Mouse (Mus musculus) megakaryocyte, embryonic 14.5 days (primary cell): ENCODE measurements around the gene Igsf10. TPM values are rescaled to one million over a fixed set of nuclear protein-coding genes. Genes with fewer than 3 reads are reported as not detected.
"Not testable (repeated sequence)": the region's sequence is repeated elsewhere in the genome, so short reads cannot be mapped to it uniquely, and the experiment has no call there.

ENCODE experiments used
- H3K27me3 ChIP-seq: replicated peaks from 2 replicates; pipeline ENCODE3; 2012; ENCODE audit warnings: inconsistent platforms
- H3K36me3 ChIP-seq: replicated peaks from 2 replicates; pipeline ENCODE3; 2012; ENCODE audit warnings: low read length, inconsistent platforms, mixed read lengths
- H3K4me1 ChIP-seq: 2 replicates; pipeline ENCODE4 v1.6.1; 2012; ENCODE audit warnings: inconsistent platforms
- H3K4me3 ChIP-seq: replicated peaks from 2 replicates; pipeline ENCODE3; 2012; ENCODE audit warnings: moderate library complexity, mild to moderate bottlenecking, inconsistent platforms
- H3K9me3 ChIP-seq: 2 replicates; pipeline ENCODE4 v1.6.1; 2012; ENCODE audit warnings: inconsistent platforms
- FLI1 ChIP-seq: IDR thresholded peaks from 2 replicates; pipeline ENCODE4 v1.6.1; 2012; ENCODE audit warnings: low read length, inconsistent platforms, mixed read lengths
- GATA1 ChIP-seq: IDR thresholded peaks from 3 replicates; pipeline ENCODE4 v1.6.1; 2012; ENCODE audit warnings: mixed read lengths, low read length, inconsistent platforms, borderline replicate concordance
- polyA plus RNA-seq: library from polyadenylated mRNA; stranded (reverse); fragments of >175 nt; gene quantifications from 2 replicates; pipeline ENCODE4 v1.2.3, GENCODE M21; 2012; ENCODE audit warnings: low replicate concordance; ENCODE audit not compliant: insufficient read depth

Gene Igsf10
- not detected in 2 replicates for polyA plus RNA-seq

- peaks cover 9% of the 10 kb centered on the region; the same call in 1 of the 2 replicates for H3K4me1 ChIP-seq
- H3K4me3 ChIP-seq, result peak within 1 kb of the TSS; percentile 76
- TF ChIP-seq GATA1 (no peak), FLI1 (no peak)
- peaks cover 5% of the 10 kb centered on the region for H3K27me3 ChIP-seq
- no peaks in the 10 kb centered on the region for H3K36me3 ChIP-seq
- H3K9me3 ChIP-seq, result no peaks in the 10 kb centered on the region
Measured at GRCm38 (mm10) chr3:59344065-59344905, at the start of gene Igsf10. Gene Igsf10, minus strand, starts transcription at chr3:59344394.

GRCm38 (mm10) chr3:59385553-59385952 is 41.4 kb upstream of the Igsf10 start:
- H3K9me3 ChIP-seq, result no peaks in the 10 kb centered on the region
- no peaks in the 10 kb centered on the region for H3K36me3 ChIP-seq
- no peaks in the 10 kb centered on the region for H3K27me3 ChIP-seq
- H3K4me3 ChIP-seq, result no peak overlapping the region
- no peaks in the 10 kb centered on the region for H3K4me1 ChIP-seq
- TF ChIP-seq FLI1 (no peak), GATA1 (no peak)

- no peaks in the 10 kb centered on the region for H3K27me3 ChIP-seq
- H3K4me3 ChIP-seq, result no peak overlapping the region
- H3K36me3 ChIP-seq, result no peaks in the 10 kb centered on the region
- no peaks in the 10 kb centered on the region for H3K4me1 ChIP-seq
- H3K9me3 ChIP-seq, result no peaks in the 10 kb centered on the region
- TF ChIP-seq FLI1 (no peak), GATA1 (no peak)
Measured at GRCm38 (mm10) chr3:59385000-59385399, 40.8 kb upstream of the Igsf10 start.

- no peaks in the 10 kb centered on the region for H3K36me3 ChIP-seq
- H3K27me3 ChIP-seq, result no peaks in the 10 kb centered on the region
- no peak overlapping the region for H3K4me3 ChIP-seq
- H3K9me3 ChIP-seq, result no peaks in the 10 kb centered on the region
- H3K4me1 ChIP-seq, result no peaks in the 10 kb centered on the region
- TF ChIP-seq FLI1, result no peak
- no peak for TF ChIP-seq GATA1
Measured at GRCm38 (mm10) chr3:59384321-59384720, 40.1 kb upstream of the Igsf10 start.

GRCm38 (mm10) chr3:59378791-59379190 is 34.6 kb upstream of the Igsf10 start:
- not testable (repeated sequence) for H3K9me3 ChIP-seq, H3K4me3 ChIP-seq, H3K4me1 ChIP-seq, H3K27me3 ChIP-seq, H3K36me3 ChIP-seq

- H3K4me1 ChIP-seq, result no peaks in the 10 kb centered on the region
- H3K4me3 ChIP-seq, result no peak overlapping the region
- no peak for TF ChIP-seq GATA1
- TF ChIP-seq FLI1, result no peak
- no peaks in the 10 kb centered on the region for H3K27me3 ChIP-seq
- peaks cover 3% of the 10 kb centered on the region; the same call in 1 of the 2 replicates for H3K9me3 ChIP-seq
- no peaks in the 10 kb centered on the region for H3K36me3 ChIP-seq
Measured at GRCm38 (mm10) chr3:59361895-59362294, 17.7 kb upstream of the Igsf10 start.

- TF ChIP-seq GATA1 (no peak), FLI1 (no peak)
- H3K4me1 ChIP-seq, result no peaks in the 10 kb centered on the region
- H3K27me3 ChIP-seq, result no peaks in the 10 kb centered on the region
- peaks cover 5% of the 10 kb centered on the region; the same call in 1 of the 2 replicates for H3K9me3 ChIP-seq
- no peaks in the 10 kb centered on the region for H3K36me3 ChIP-seq
- no peak overlapping the region for H3K4me3 ChIP-seq
Measured at GRCm38 (mm10) chr3:59360102-59360501, 15.9 kb upstream of the Igsf10 start.

- no peaks in the 10 kb centered on the region for H3K4me1 ChIP-seq
- no peaks in the 10 kb centered on the region for H3K27me3 ChIP-seq
- H3K4me3 ChIP-seq, result no peak overlapping the region
- H3K36me3 ChIP-seq, result no peaks in the 10 kb centered on the region
- H3K9me3 ChIP-seq, result peaks cover 5% of the 10 kb centered on the region; the same call in 1 of the 2 replicates
- TF ChIP-seq FLI1 (no peak), GATA1 (no peak)
Measured at GRCm38 (mm10) chr3:59354156-59354555, 10.0 kb upstream of the Igsf10 start.

- Histone ChIP-seq H3K9me3 (peaks cover under 1% of the 10 kb centered on the region; the same call in 1 of the 2 replicates), H3K4me1 (no peaks in the 10 kb centered on the region), H3K27me3 (no peaks in the 10 kb centered on the region), H3K4me3 (no peak overlapping the region), H3K36me3 (no peaks in the 10 kb centered on the region)
- TF ChIP-seq FLI1 (no peak), GATA1 (no peak)
Measured at GRCm38 (mm10) chr3:59351768-59352167, 7.6 kb upstream of the Igsf10 start.

- peaks cover 9% of the 10 kb centered on the region; the same call in 1 of the 2 replicates for H3K4me1 ChIP-seq
- no peak overlapping the region for H3K4me3 ChIP-seq
- no peaks in the 10 kb centered on the region for H3K36me3 ChIP-seq
- no peaks in the 10 kb centered on the region for H3K9me3 ChIP-seq
- peaks cover 5% of the 10 kb centered on the region for H3K27me3 ChIP-seq
- TF ChIP-seq FLI1, result no peak
- no peak for TF ChIP-seq GATA1
Measured at GRCm38 (mm10) chr3:59343026-59343425, 1.2 kb downstream of the Igsf10 start.
